Mouse (Mus musculus): Measurements from ENCODE around the gene Crabp1. TPM values are rescaled to one million over a fixed set of nuclear protein-coding genes. Genes with fewer than 3 reads are reported as not detected.
A peak's percentile ranks its signal among the peaks of the same experiment; 100 is the strongest.

Crabp1 gene
- polyA plus RNA-seq (2012; rRNA removed): 12.2 and 13.1 TPM in 2 replicates

GRCm38 (mm10) chr9:54764561-54765217 is at the start of gene Crabp1:
Gene Crabp1, plus strand, starts transcription at chr9:54764748.
- Histone ChIP-seq H3K4me3 (ENCODE audit: control insufficient read depth, low read depth, low read length) (peak within 1 kb of the TSS; percentile 70), H3K27ac (ENCODE audit: control insufficient read depth, insufficient read depth, low read depth, low read length) (no peak within 1 kb of the TSS), H3K27me3 (ENCODE audit: control insufficient read depth, insufficient read depth, low read length) (no peaks in the 10 kb centered on the region; the same call in 1 of the 2 replicates), H3K36me3 (ENCODE audit: control insufficient read depth, insufficient read depth, low read length) (no peaks in the 10 kb centered on the region), H3K4me1 (ENCODE audit: control insufficient read depth, insufficient read depth, low read length) (peaks cover 10% of the 10 kb centered on the region)
- TF ChIP-seq CTCF (IDR thresholded peaks at IDR 0.05; ENCODE audit: control insufficient read depth, insufficient read depth, insufficient replicate concordance, low read depth, low read length): 0 out of 2 replicates have a peak, but pooled peaks have one; percentile 1
- no peak for TF ChIP-seq POLR2A (IDR thresholded peaks at IDR 0.05; ENCODE audit: control insufficient read depth, low read depth, low read length)

- H3K27me3 ChIP-seq (ENCODE audit: control insufficient read depth, insufficient read depth, low read length): no peaks in the 10 kb centered on the region
- no peaks in the 10 kb centered on the region; the same call in none of the 2 replicates for H3K36me3 ChIP-seq (ENCODE audit: control insufficient read depth, insufficient read depth, low read length)
- no peak overlapping the region for H3K4me3 ChIP-seq (ENCODE audit: control insufficient read depth, low read depth, low read length)
- TF ChIP-seq POLR2A (IDR thresholded peaks at IDR 0.05; ENCODE audit: control insufficient read depth, low read depth, low read length) (no peak), CTCF (IDR thresholded peaks at IDR 0.05; ENCODE audit: control insufficient read depth, insufficient read depth, insufficient replicate concordance, low read depth, low read length) (no peak)
- H3K27ac ChIP-seq (ENCODE audit: control insufficient read depth, insufficient read depth, low read depth, low read length): no peak overlapping the region
- no peaks in the 10 kb centered on the region for H3K4me1 ChIP-seq (ENCODE audit: control insufficient read depth, insufficient read depth, low read length)
Observed at GRCm38 (mm10) chr9:54715776-54716175, 48.8 kb upstream of the Crabp1 start.

GRCm38 (mm10) chr9:54717527-54717926 is 47.0 kb upstream of the Crabp1 start:
- Histone ChIP-seq H3K27ac (ENCODE audit: control insufficient read depth, insufficient read depth, low read depth, low read length) (no peak overlapping the region), H3K27me3 (ENCODE audit: control insufficient read depth, insufficient read depth, low read length) (no peaks in the 10 kb centered on the region), H3K36me3 (ENCODE audit: control insufficient read depth, insufficient read depth, low read length) (peaks cover 1% of the 10 kb centered on the region), H3K4me3 (ENCODE audit: control insufficient read depth, low read depth, low read length) (no peak overlapping the region), H3K4me1 (ENCODE audit: control insufficient read depth, insufficient read depth, low read length) (no peaks in the 10 kb centered on the region)
- no peak for TF ChIP-seq CTCF (IDR thresholded peaks at IDR 0.05; ENCODE audit: control insufficient read depth, insufficient read depth, insufficient replicate concordance, low read depth, low read length)
- TF ChIP-seq POLR2A (IDR thresholded peaks at IDR 0.05; ENCODE audit: control insufficient read depth, low read depth, low read length): no peak

GRCm38 (mm10) chr9:54722156-54722555 is 42.4 kb upstream of the Crabp1 start:
- no peak for TF ChIP-seq CTCF (IDR thresholded peaks at IDR 0.05; ENCODE audit: control insufficient read depth, insufficient read depth, insufficient replicate concordance, low read depth, low read length)
- no peak for TF ChIP-seq POLR2A (IDR thresholded peaks at IDR 0.05; ENCODE audit: control insufficient read depth, low read depth, low read length)
- Histone ChIP-seq H3K27ac (ENCODE audit: control insufficient read depth, insufficient read depth, low read depth, low read length) (no peak overlapping the region), H3K36me3 (ENCODE audit: control insufficient read depth, insufficient read depth, low read length) (peaks cover 3% of the 10 kb centered on the region), H3K27me3 (ENCODE audit: control insufficient read depth, insufficient read depth, low read length) (no peaks in the 10 kb centered on the region), H3K4me3 (ENCODE audit: control insufficient read depth, low read depth, low read length) (no peak overlapping the region), H3K4me1 (ENCODE audit: control insufficient read depth, insufficient read depth, low read length) (no peaks in the 10 kb centered on the region)

- Histone ChIP-seq H3K27ac (ENCODE audit: control insufficient read depth, insufficient read depth, low read depth, low read length) (no peak overlapping the region), H3K4me1 (ENCODE audit: control insufficient read depth, insufficient read depth, low read length) (no peaks in the 10 kb centered on the region), H3K27me3 (ENCODE audit: control insufficient read depth, insufficient read depth, low read length) (no peaks in the 10 kb centered on the region), H3K4me3 (ENCODE audit: control insufficient read depth, low read depth, low read length) (no peak overlapping the region), H3K36me3 (ENCODE audit: control insufficient read depth, insufficient read depth, low read length) (peaks cover 3% of the 10 kb centered on the region)
- TF ChIP-seq POLR2A (IDR thresholded peaks at IDR 0.05; ENCODE audit: control insufficient read depth, low read depth, low read length) (no peak), CTCF (IDR thresholded peaks at IDR 0.05; ENCODE audit: control insufficient read depth, insufficient read depth, insufficient replicate concordance, low read depth, low read length) (no peak)
Observed at GRCm38 (mm10) chr9:54722596-54722995, 42.0 kb upstream of the Crabp1 start.

GRCm38 (mm10) chr9:54726315-54726714 is 38.2 kb upstream of the Crabp1 start:
- no peak overlapping the region for H3K27ac ChIP-seq (ENCODE audit: control insufficient read depth, insufficient read depth, low read depth, low read length)
- no peak overlapping the region for H3K4me3 ChIP-seq (ENCODE audit: control insufficient read depth, low read depth, low read length)
- H3K36me3 ChIP-seq (ENCODE audit: control insufficient read depth, insufficient read depth, low read length): peaks cover 3% of the 10 kb centered on the region
- no peaks in the 10 kb centered on the region for H3K4me1 ChIP-seq (ENCODE audit: control insufficient read depth, insufficient read depth, low read length)
- H3K27me3 ChIP-seq (ENCODE audit: control insufficient read depth, insufficient read depth, low read length): no peaks in the 10 kb centered on the region
- TF ChIP-seq CTCF (IDR thresholded peaks at IDR 0.05; ENCODE audit: control insufficient read depth, insufficient read depth, insufficient replicate concordance, low read depth, low read length): no peak
- no peak for TF ChIP-seq POLR2A (IDR thresholded peaks at IDR 0.05; ENCODE audit: control insufficient read depth, low read depth, low read length)

GRCm38 (mm10) chr9:54732122-54732521 is 32.4 kb upstream of the Crabp1 start:
- no peak overlapping the region for H3K27ac ChIP-seq (ENCODE audit: control insufficient read depth, insufficient read depth, low read depth, low read length)
- no peak for TF ChIP-seq POLR2A (IDR thresholded peaks at IDR 0.05; ENCODE audit: control insufficient read depth, low read depth, low read length)
- TF ChIP-seq CTCF (IDR thresholded peaks at IDR 0.05; ENCODE audit: control insufficient read depth, insufficient read depth, insufficient replicate concordance, low read depth, low read length): no peak
- H3K4me1 ChIP-seq (ENCODE audit: control insufficient read depth, insufficient read depth, low read length): no peaks in the 10 kb centered on the region
- H3K36me3 ChIP-seq (ENCODE audit: control insufficient read depth, insufficient read depth, low read length): no peaks in the 10 kb centered on the region
- no peak overlapping the region for H3K4me3 ChIP-seq (ENCODE audit: control insufficient read depth, low read depth, low read length)
- no peaks in the 10 kb centered on the region for H3K27me3 ChIP-seq (ENCODE audit: control insufficient read depth, insufficient read depth, low read length)
